Mouse (Mus musculus): ENCODE results near the gene Itga9.

GRCm38 (mm10) chr9:118763646-118764045 is 157.2 kb downstream of the Itga9 start:
- TF ChIP-seq MAX (IDR thresholded peaks at IDR 0.05; ENCODE audit: low read depth) (no peak), TCF3 (IDR thresholded peaks at IDR 0.05; ENCODE audit: insufficient read length, low read depth) (no peak), POLR2A (IDR thresholded peaks at IDR 0.05; ENCODE audit: insufficient read length, low read depth) (no peak), USF1 (IDR thresholded peaks at IDR 0.05; ENCODE audit: low read depth) (no peak), E2F4 (IDR thresholded peaks at IDR 0.05; ENCODE audit: insufficient read depth) (no peak), POLR2AphosphoS2 (IDR thresholded peaks at IDR 0.05; ENCODE audit: insufficient read length, low read depth) (no peak), CEBPB (IDR thresholded peaks at IDR 0.05; ENCODE audit: insufficient read depth, poor library complexity, severe bottlenecking) (no peak), MYOD1 (IDR thresholded peaks at IDR 0.05; ENCODE audit: control insufficient read depth in 1 of 3, insufficient read length in 2 of 3, low read depth in 2 of 3) (no peak), MYOG (IDR thresholded peaks at IDR 0.05; ENCODE audit: control insufficient read depth in 1 of 3, insufficient read depth in 1 of 3, insufficient read length in 2 of 3, low read depth in 2 of 3) (no peak), SRF (IDR thresholded peaks at IDR 0.05; ENCODE audit: control insufficient read depth, insufficient read length, low read depth) (no peak), TCF12 (IDR thresholded peaks at IDR 0.05; ENCODE audit: insufficient read depth, poor library complexity, severe bottlenecking) (no peak)

All from myocyte (in vitro differentiated cells).